Mouse (Mus musculus) G1E (cell line): ENCODE measurements at regions not wholly inside any gene's neighbourhood (a gene's known extent, or its start where the extent isn't known, plus 50 kb on each side); places are given as distances from the start of the nearest gene placed in this dataset.

Source experiments
- ATAC-seq: 2 replicates; pipeline ENCODE4 v1.8.0; 2016; ENCODE audit warnings: mild to moderate bottlenecking; ENCODE audit not compliant: insufficient number of reproducible peaks, poor library complexity, low FRiP score, severe bottlenecking; ENCODE audit errors: extremely low read depth
- DNase-seq: peaks from one replicate; pipeline ENCODE4 v3.0.0; 2012; ENCODE audit warnings: low spot score
- H3K27me3 ChIP-seq: 2 replicates; pipeline ENCODE4 v1.6.1; 2012; ENCODE audit warnings: mild to moderate bottlenecking, low read length, inconsistent platforms; ENCODE audit not compliant: insufficient read depth
- H3K36me3 ChIP-seq: replicated peaks from 2 replicates; pipeline ENCODE3; 2012; ENCODE audit warnings: mild to moderate bottlenecking, inconsistent platforms
- H3K4me1 ChIP-seq: 2 replicates; pipeline ENCODE4 v1.6.1; 2012; ENCODE audit warnings: low read depth, low read length, inconsistent platforms, mixed read lengths; ENCODE audit not compliant: insufficient read depth
- H3K4me3 ChIP-seq: 2 replicates; pipeline ENCODE4 v1.5.1; 2012; ENCODE audit warnings: low read depth, mild to moderate bottlenecking, inconsistent platforms, low read length, moderate library complexity, mixed read lengths
- H3K9me3 ChIP-seq: replicated peaks from 2 replicates; pipeline ENCODE4 v1.6.1; 2012; ENCODE audit warnings: inconsistent platforms
- CTCF ChIP-seq: IDR thresholded peaks from 2 replicates; pipeline ENCODE4 v1.5.1; 2012; ENCODE audit warnings: low read depth, low read length, inconsistent platforms, mixed read lengths
- GATA1 ChIP-seq: IDR thresholded peaks from 2 replicates; pipeline ENCODE4 v1.6.1; 2012; ENCODE audit warnings: borderline replicate concordance, low read length, inconsistent platforms, mixed read lengths
- GATA2 ChIP-seq: IDR thresholded peaks from 2 replicates; pipeline ENCODE4 v1.6.1; 2012; ENCODE audit warnings: low read depth, low read length, inconsistent platforms, borderline replicate concordance
- POLR2AphosphoS5 ChIP-seq: IDR thresholded peaks from 2 replicates; pipeline ENCODE4 v1.6.1; 2012; ENCODE audit warnings: low read depth, low read length, inconsistent platforms; ENCODE audit not compliant: insufficient replicate concordance
- TAL1 ChIP-seq: conservative IDR thresholded peaks from 2 replicates; pipeline ENCODE4 v1.6.1; 2012; ENCODE audit warnings: low read depth, low read length, inconsistent platforms, mixed read lengths

- Histone ChIP-seq H3K4me3 (no peak overlapping the region), H3K36me3 (no peaks in the 10 kb centered on the region), H3K27me3 (no peaks in the 10 kb centered on the region), H3K4me1 (no peaks in the 10 kb centered on the region), H3K9me3 (no peaks in the 10 kb centered on the region)
- DNase-seq (no peak), ATAC-seq (no peak)
- TF ChIP-seq CTCF: no peak
- TF ChIP-seq POLR2AphosphoS5: no peak
- TF ChIP-seq GATA2: no peak
- TF ChIP-seq TAL1: no peak
- TF ChIP-seq GATA1: no peak
These were observed 191.7 kb downstream of the Gm11361 start for GRCm38 (mm10) chr13:28449026-28449425.

GRCm38 (mm10) chr13:28442250-28442649 is 184.9 kb downstream of the Gm11361 start:
- DNase-seq: no peak
- no peak for ATAC-seq
- no peaks in the 10 kb centered on the region for H3K27me3 ChIP-seq
- TF ChIP-seq TAL1: no peak
- TF ChIP-seq CTCF: no peak
- TF ChIP-seq GATA2: no peak
- no peak for TF ChIP-seq GATA1
- TF ChIP-seq POLR2AphosphoS5: no peak
- H3K4me3 ChIP-seq: no peak overlapping the region
- no peaks in the 10 kb centered on the region for H3K4me1 ChIP-seq
- no peaks in the 10 kb centered on the region for H3K9me3 ChIP-seq
- H3K36me3 ChIP-seq: no peaks in the 10 kb centered on the region

DNA sequence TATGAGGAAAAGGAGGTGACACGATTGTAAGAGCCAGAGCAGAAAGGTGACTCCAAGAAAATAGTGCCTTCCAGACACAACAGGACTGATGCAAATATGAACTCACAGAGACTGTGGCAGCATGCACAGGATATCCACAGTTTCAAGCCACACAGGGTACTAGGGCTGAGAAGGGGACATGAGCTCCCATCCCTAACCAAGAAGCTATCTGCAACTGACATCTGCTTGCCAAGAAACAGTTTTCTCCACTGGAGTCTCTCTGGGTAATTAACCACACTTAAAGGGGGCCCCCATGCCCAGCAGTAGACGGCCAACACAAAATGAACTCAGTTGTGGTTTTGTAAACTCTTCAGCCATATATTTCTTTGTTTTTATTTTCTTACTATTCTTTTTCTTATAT is 176.1 kb downstream of the Gm11361 start:
- no peak overlapping the region for H3K4me3 ChIP-seq
- TF ChIP-seq TAL1 (no peak), GATA1 (no peak), CTCF (no peak), GATA2 (no peak), POLR2AphosphoS5 (no peak)
- ATAC-seq: no peak

GRCm38 (mm10) chr13:28432017-28432416 is 174.7 kb downstream of the Gm11361 start:
- ATAC-seq (no peak), DNase-seq (no peak)
- H3K4me1 ChIP-seq: no peaks in the 10 kb centered on the region
- H3K4me3 ChIP-seq: no peak overlapping the region
- no peaks in the 10 kb centered on the region for H3K27me3 ChIP-seq
- H3K36me3 ChIP-seq: no peaks in the 10 kb centered on the region
- H3K9me3 ChIP-seq: no peaks in the 10 kb centered on the region
- TF ChIP-seq CTCF: no peak
- TF ChIP-seq GATA2: no peak
- no peak for TF ChIP-seq TAL1
- TF ChIP-seq POLR2AphosphoS5: no peak
- TF ChIP-seq GATA1: no peak

More for the DNA sequence above, 176.1 kb downstream of the Gm11361 start:
- Histone ChIP-seq H3K4me1 (no peaks in the 10 kb centered on the region), H3K27me3 (no peaks in the 10 kb centered on the region), H3K9me3 (no peaks in the 10 kb centered on the region), H3K36me3 (no peaks in the 10 kb centered on the region)
- DNase-seq: no peak

DNA sequence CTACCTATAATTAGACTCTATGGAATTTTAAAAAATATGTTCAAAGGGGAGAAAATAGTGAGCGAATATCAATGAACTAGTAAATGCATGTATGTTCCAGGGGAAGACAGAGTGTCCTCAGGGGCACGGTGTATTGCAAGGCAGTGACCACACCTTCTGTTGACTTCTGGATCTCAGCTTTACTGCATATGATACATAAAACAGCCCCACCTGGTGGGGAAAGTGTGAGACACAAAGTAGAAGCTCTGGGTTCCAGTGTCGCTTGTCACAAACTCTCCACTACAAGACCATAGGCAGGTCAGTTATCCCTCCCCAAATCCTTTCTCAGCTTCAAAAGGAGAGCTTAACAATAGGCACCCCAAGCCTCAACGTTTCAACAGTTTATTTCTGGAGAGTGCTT is 168.8 kb downstream of the Gm11361 start:
- H3K36me3 ChIP-seq: no peaks in the 10 kb centered on the region
- H3K27me3 ChIP-seq: no peaks in the 10 kb centered on the region
- H3K9me3 ChIP-seq: no peaks in the 10 kb centered on the region
- no peaks in the 10 kb centered on the region for H3K4me1 ChIP-seq
- no peak overlapping the region for H3K4me3 ChIP-seq
- ATAC-seq: no peak
- TF ChIP-seq GATA2 (no peak), CTCF (no peak), GATA1 (no peak), TAL1 (no peak), POLR2AphosphoS5 (no peak)
- no peak for DNase-seq

GRCm38 (mm10) chr13:28425116-28425515 is 167.8 kb downstream of the Gm11361 start:
- DNase-seq (no peak), ATAC-seq (no peak)
- Histone ChIP-seq H3K4me1 (no peaks in the 10 kb centered on the region), H3K36me3 (no peaks in the 10 kb centered on the region), H3K4me3 (no peak overlapping the region), H3K27me3 (no peaks in the 10 kb centered on the region), H3K9me3 (no peaks in the 10 kb centered on the region)
- no peak for TF ChIP-seq CTCF
- no peak for TF ChIP-seq GATA2
- TF ChIP-seq TAL1: no peak
- no peak for TF ChIP-seq GATA1
- no peak for TF ChIP-seq POLR2AphosphoS5

DNA sequence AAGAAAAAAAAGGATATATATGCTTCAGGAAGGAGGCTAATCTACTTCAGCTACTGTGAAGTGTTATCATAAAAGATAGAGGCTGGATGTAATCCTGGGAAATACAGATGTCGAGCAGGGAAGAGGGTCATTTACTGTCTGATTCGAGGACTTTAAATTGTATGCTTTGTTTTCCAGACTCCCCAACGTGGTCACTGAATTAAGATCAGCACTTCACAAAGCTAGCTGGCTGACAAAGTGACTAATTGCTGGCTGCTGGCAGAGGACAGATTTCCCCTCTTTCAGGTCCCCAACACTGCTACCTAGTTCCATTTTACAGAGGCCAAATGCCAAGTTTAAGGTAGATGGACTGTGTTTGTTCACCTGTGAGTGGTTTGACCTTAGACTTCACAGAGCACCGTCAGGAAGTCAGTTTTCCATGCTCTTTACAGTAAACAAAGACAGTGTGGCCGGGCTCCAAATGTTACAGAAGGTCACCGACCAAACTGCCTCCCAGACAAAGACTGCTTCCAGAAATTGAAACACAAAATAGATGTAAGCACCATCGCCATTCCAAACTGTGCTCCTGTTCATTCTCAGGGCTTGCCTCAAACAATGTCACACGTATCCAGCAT is 167.2 kb downstream of the Gm11361 start:
- DNase-seq: no peak
- no peaks in the 10 kb centered on the region for H3K36me3 ChIP-seq
- H3K4me3 ChIP-seq: no peak overlapping the region
- no peaks in the 10 kb centered on the region for H3K27me3 ChIP-seq
- no peaks in the 10 kb centered on the region for H3K9me3 ChIP-seq
- TF ChIP-seq GATA1 (no peak), TAL1 (no peak), GATA2 (no peak), CTCF (no peak), POLR2AphosphoS5 (no peak)
- H3K4me1 ChIP-seq: no peaks in the 10 kb centered on the region
- ATAC-seq: no peak
